Mouse (Mus musculus): ENCODE measurements around the gene Sh3gl3. TPM values are rescaled to one million over a fixed set of nuclear protein-coding genes. Genes with fewer than 3 reads are reported as not detected.

Sh3gl3 gene
- total RNA-seq, 2 experiments from 2014 or later: 61.0 to 62.1 TPM

DNA sequence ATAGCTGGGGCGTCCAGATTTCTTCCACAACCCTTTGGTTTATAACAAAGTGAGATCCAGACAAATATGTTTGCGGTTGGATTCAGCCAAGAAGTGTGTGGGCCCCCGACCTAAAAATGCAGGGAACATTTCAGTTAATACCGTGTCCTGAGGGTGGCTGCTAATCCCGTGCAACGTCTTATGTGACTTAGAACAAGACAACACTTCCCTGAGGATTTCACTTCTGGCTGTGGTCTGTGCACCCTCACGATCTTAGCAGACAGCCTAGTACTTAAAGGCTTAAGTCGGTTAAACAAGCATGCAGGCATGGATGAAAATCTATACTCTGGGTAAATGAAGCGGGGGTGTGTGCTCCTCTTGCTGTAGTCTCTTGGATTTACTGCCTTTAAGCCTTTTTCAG, 164.5 kb downstream of the Sh3gl3 start:
- intact Hi-C loops (cut with DNase I): no loop called here
- DNase-seq (ENCODE audit: low spot score in 2 of 2): no peak

DNA sequence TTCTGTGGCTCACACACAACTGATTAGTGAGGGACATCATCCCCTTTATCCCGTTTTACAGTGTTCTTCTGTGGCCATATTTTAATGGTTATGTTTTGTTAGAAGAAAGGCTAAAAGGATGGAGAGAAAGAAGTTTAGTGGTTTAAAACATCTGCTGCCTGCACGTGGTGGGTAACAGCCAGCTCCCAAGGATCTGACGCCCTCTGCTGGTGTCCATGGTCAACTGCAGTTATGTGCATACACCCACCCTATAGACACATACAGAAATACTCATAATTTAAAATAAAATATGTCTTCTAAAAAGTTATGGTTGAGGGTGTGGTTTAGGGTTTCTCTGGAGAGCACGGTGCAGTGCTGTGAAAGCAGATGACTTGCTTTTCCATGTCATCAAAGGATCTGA, 164.9 kb downstream of the Sh3gl3 start:
- intact Hi-C loops (cut with DNase I): no loop called here
- DNase-seq (ENCODE audit: low spot score in 2 of 2): no peak

DNA sequence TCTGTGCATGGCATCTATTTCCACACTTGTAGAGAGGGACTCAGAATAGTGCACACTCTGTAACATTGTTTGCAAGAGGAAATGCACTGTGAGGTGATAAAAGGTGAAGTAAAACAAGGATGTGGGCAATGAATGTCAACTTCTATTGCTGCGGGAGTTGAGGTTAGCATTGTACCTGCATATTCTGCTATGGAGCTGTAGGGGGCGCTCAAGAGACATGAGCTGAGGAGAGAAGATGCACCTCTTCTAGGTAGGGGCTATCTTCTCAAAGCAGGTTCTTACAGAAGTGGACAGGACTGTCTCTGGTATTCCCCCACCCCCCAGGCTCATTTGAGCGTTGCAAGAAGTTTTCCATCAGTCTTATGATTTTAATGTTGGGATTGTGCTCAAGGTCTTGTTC, 165.6 kb downstream of the Sh3gl3 start:
- DNase-seq (ENCODE audit: low spot score in 2 of 2): no peak

GRCm38 (mm10) chr7:82341476-82341875, 167.8 kb downstream of the Sh3gl3 start:
- intact Hi-C loops (cut with DNase I): no loop called here
- DNase-seq (ENCODE audit: low spot score in 2 of 2): no peak

More for the DNA sequence above, 165.6 kb downstream of the Sh3gl3 start:
- intact Hi-C loops (cut with DNase I): no loop called here

GRCm38 (mm10) chr7:82346706-82347105, 173.1 kb downstream of the Sh3gl3 start:
- DNase-seq (ENCODE audit: low spot score in 2 of 2): no peak
- intact Hi-C loops (cut with DNase I): no loop called here

- intact Hi-C loops (cut with DNase I): no loop called here
- no peak for DNase-seq (ENCODE audit: low spot score in 2 of 2)
These were observed 176.2 kb downstream of the Sh3gl3 start for GRCm38 (mm10) chr7:82349796-82350195.

GRCm38 (mm10) chr7:82350421-82350820, 176.8 kb downstream of the Sh3gl3 start:
- no peak for DNase-seq (ENCODE audit: low spot score in 2 of 2)

More at GRCm38 (mm10) chr7:82350421-82350820, 176.8 kb downstream of the Sh3gl3 start:
- intact Hi-C loops (cut with DNase I): no loop called here

Other genes with a start within 250 kb of the Sh3gl3 start
- gene Hdgfl3, start 239.4 kb upstream of the Sh3gl3 start, total RNA-seq (2021): 10 to 100 TPM; 68.7 to 72.5 TPM
- not detected for gene Bnc1, start 181.5 kb upstream of the Sh3gl3 start, total RNA-seq (2021)
- 1 to 10 TPM; 2.0 to 2.3 TPM for gene Adamtsl3, start 161.9 kb downstream of the Sh3gl3 start, total RNA-seq (2021)

Data from left cerebral cortex, postnatal 14 days (tissue).